Mouse (Mus musculus) heart, embryonic 11.5 days (tissue): ENCODE results near the gene Rusc2. TPM values are rescaled to one million over a fixed set of nuclear protein-coding genes. Genes with fewer than 3 reads are reported as not detected.

Experiments
- ATAC-seq: fragments of 200-750 bp; cut with Nextera tagmentation; replicated peaks from 2 replicates; pipeline ENCODE4 v1.8.0; 2017; ENCODE audit warnings: moderate library complexity; ENCODE audit not compliant: insufficient number of reproducible peaks, low FRiP score, low TSS enrichment
- H3K27ac ChIP-seq: fragments of 300-500 bp; sonication (generic); 2 replicates; pipeline ENCODE4 v1.5.1; 2014; ENCODE audit warnings: mild to moderate bottlenecking, low read depth, low read length
- H3K27me3 ChIP-seq: fragments of 300-500 bp; sonication (generic); 2 replicates; pipeline ENCODE4 v1.6.1; 2014; ENCODE audit warnings: mild to moderate bottlenecking, low read length, mixed read lengths; ENCODE audit not compliant: control insufficient read depth, insufficient read depth
- H3K36me3 ChIP-seq: fragments of 300-500 bp; sonication (generic); 2 replicates; pipeline ENCODE4 v1.6.1; 2014; ENCODE audit warnings: mild to moderate bottlenecking, low read length, moderate library complexity, mixed read lengths; ENCODE audit not compliant: control insufficient read depth, insufficient read depth
- H3K4me1 ChIP-seq: fragments of 300-500 bp; sonication (generic); 2 replicates; pipeline ENCODE4 v1.6.1; 2014; ENCODE audit warnings: low read length; ENCODE audit not compliant: control insufficient read depth, insufficient read depth
- H3K4me2 ChIP-seq: fragments of 300-500 bp; sonication (generic); 2 replicates; pipeline ENCODE4 v1.6.1; 2014; ENCODE audit warnings: mild to moderate bottlenecking, moderate library complexity
- H3K4me3 ChIP-seq: fragments of 300-500 bp; sonication (generic); 2 replicates; pipeline ENCODE4 v1.5.1; 2014; ENCODE audit warnings: low read depth, low read length
- H3K9ac ChIP-seq: fragments of 300-500 bp; sonication (generic); 2 replicates; pipeline ENCODE4 v1.6.1; 2014; ENCODE audit warnings: mild to moderate bottlenecking, low read depth, low read length, moderate library complexity
- H3K9me3 ChIP-seq: fragments of 300-500 bp; sonication (generic); replicated peaks from 2 replicates; pipeline ENCODE4 v1.6.1; 2016; ENCODE audit warnings: low read length; ENCODE audit not compliant: control insufficient read depth
- WGBS: fragments of 180-500 bp; shearing (Covaris S2); extraction: QIAGEN DNeasy Blood & Tissue Kit; methylation state at CpG from one replicate; pipeline ENCODE4 v1.1.7; 2014; ENCODE audit not compliant: insufficient replicate concordance; 5-methylcytosine and 5-hydroxymethylcytosine counted together
- polyA plus RNA-seq: library from polyadenylated mRNA; unstranded; fragments of >200 nt; fragmentation: Nextera tagmentation; extraction: Ambion mirVana; gene quantifications from 2 replicates; pipeline ENCODE4 v1.2.1, GENCODE M21; 2014

Gene Rusc2
- polyA plus RNA-seq, 1 experiment from 2014 or later = 7.8 TPM

DNA sequence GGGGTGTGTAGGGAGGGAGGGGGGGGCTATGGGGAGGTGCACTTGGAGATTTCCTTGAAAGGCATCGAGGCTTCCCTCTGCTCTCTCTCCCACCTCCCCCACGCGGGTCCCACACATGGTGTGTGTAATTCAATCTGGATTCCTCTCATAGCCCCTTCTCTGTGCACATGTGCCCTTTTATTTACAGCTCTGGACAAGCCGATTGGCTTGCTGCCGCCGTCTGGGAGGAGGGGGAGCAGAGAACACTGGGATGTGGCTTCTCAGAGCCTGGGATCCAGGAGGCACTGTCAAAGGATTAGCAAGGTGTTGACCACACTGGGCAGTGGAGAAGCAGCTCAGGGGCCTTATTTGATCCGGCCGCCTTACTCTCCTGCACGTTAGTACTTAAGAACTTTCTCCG is 19.2 kb downstream of the Rusc2 start:
- H3K4me3 ChIP-seq = no peak overlapping the region
- no peaks in the 10 kb centered on the region for H3K36me3 ChIP-seq
- WGBS = 29% methylated on average over 10 of the region's 10 CpGs
- no peaks in the 10 kb centered on the region for H3K27me3 ChIP-seq
- H3K4me2 ChIP-seq = 0 out of 2 replicates have a peak overlapping the region, but pooled peaks have one; percentile 16
- H3K4me1 ChIP-seq = peaks cover 48% of the 10 kb centered on the region
- H3K9ac ChIP-seq = no peak overlapping the region
- ATAC-seq = 0 out of 2 replicates have a peak, but pooled peaks have one; percentile 16
- no peaks in the 10 kb centered on the region for H3K9me3 ChIP-seq
- H3K27ac ChIP-seq = 0 out of 2 replicates have a peak overlapping the region, but pooled peaks have one; percentile 11

DNA sequence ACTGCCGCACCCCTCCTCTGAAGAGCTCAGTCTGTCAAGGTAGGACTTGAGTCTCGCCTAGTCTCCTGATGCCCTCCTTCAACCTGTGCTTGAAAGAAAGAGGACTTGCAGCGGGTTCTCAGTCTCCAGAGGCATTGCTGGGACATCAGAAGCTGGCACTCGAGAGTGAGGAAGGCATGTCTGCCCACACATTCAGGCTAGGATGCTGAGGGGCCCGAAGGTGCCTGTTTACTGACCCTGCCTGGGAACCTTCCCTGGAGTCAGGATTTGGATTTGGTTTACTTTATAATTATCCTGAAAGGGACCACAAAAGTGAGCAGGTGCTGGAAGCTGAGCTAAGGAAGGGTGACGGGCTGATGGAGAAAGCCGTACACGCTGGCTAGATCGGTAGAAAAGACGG is 19.7 kb downstream of the Rusc2 start:
- no peaks in the 10 kb centered on the region for H3K36me3 ChIP-seq
- H3K4me1 ChIP-seq = peaks cover 48% of the 10 kb centered on the region

DNA sequence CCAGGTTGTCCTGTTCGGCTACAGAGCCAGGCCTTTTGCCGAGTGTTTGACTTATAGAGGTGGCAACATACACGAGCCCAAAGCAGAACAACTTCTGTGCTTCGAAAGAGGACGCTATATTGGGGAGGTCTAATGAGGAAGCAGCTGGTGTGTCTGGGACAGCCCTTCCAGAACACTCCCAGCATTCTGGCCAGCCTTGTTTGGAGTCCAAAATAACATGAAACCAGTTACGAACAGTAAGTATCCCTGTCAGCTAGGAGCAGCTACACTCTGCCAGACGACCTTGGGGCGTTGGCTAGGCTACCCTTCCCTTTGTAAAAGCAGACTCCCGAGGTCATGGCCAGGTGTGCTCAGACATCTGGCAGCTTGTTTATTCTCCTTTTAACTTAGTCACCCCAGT is 20.4 kb downstream of the Rusc2 start:
- no peak overlapping the region for H3K27ac ChIP-seq
- H3K9ac ChIP-seq = no peak overlapping the region
- H3K4me2 ChIP-seq = no peak overlapping the region; the same call in 1 of the 2 replicates
- H3K36me3 ChIP-seq = no peaks in the 10 kb centered on the region
- WGBS = 68% methylated on average over 9 of the region's 9 CpGs
- no peaks in the 10 kb centered on the region for H3K27me3 ChIP-seq
- H3K4me1 ChIP-seq = peaks cover 51% of the 10 kb centered on the region
- no peak overlapping the region for H3K4me3 ChIP-seq
- ATAC-seq = no peak
- H3K9me3 ChIP-seq = no peaks in the 10 kb centered on the region

More for the DNA sequence above, 19.7 kb downstream of the Rusc2 start:
- Histone ChIP-seq H3K9ac (no peak overlapping the region), H3K27ac (no peak overlapping the region), H3K4me2 (0 out of 2 replicates have a peak overlapping the region, but pooled peaks have one; percentile 16), H3K9me3 (no peaks in the 10 kb centered on the region), H3K27me3 (no peaks in the 10 kb centered on the region), H3K4me3 (no peak overlapping the region)
- whole genome bisulfite sequencing = 83% methylated on average over 10 of the region's 10 CpGs
- no peak for ATAC-seq

DNA sequence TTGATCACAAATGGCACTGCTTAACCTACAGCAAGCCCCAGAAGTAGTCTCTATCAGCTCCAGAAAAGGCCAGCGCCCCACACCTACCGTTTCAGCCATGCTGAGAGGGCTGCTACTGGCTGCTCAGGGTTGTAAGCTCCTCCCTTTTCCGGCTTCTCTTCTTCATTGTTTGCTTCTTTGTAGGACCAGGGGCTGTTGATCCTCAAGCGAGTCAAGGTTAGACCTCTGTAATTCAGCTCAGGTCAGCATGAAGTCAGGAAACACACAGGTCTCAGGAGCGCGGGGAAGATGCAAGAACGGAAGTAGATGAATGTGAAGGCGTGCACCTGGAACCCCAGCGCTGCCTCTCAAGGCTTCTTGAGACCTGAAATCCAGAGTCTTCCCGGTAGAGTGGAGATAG is 22.9 kb downstream of the Rusc2 start:
- H3K27me3 ChIP-seq = no peaks in the 10 kb centered on the region
- no peak overlapping the region for H3K4me2 ChIP-seq
- no peak for ATAC-seq
- no peak overlapping the region for H3K27ac ChIP-seq
- H3K9ac ChIP-seq = no peak overlapping the region
- no peak overlapping the region for H3K4me3 ChIP-seq
- no peaks in the 10 kb centered on the region for H3K9me3 ChIP-seq
- no peaks in the 10 kb centered on the region for H3K36me3 ChIP-seq
- H3K4me1 ChIP-seq = peaks cover 37% of the 10 kb centered on the region
- 86% methylated on average over 10 of the region's 10 CpGs for WGBS

DNA sequence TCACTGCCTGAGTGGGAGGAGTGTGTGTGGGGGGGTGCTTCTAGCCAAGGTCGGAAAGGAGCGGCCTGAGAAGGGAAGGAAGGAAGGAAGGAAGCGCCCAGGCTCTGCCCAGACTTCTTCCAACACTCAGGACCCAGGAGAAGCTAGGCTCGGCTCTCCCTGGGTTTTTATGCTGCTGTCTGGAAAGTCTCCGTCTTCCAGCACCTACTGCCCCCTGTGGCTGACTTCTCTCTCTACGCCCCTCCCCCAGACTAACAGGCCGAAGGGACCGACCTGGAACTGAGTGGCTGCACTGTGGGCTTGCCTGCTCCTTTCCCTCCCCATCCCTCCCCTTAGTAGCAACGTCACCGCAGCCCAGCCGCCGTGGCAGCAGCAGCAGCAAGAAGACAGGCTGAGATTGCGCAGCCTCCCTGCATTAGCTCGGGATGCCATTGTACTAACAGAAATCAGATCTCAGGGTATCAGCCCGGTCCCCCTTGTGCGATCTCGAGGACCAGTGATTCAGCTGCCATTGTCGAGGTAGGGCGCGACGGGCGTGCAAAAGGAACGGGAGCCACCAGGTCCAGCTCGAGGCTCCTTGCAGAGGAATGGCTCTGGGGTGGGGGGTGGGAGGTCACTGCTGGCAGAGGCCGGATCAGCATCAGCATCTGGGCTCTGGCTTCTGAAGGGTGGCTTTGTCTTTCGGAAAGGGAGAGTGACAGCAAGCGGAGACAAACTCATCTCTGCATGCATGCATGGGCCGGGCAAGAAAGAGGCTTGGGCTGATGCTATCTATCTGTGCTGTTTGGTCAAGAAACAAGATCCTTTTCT is 24.6 kb downstream of the Rusc2 start:
- peak; percentile 86 for ATAC-seq
- peak overlapping the region; percentile 53 for H3K4me3 ChIP-seq
- WGBS = 1% methylated on average over 28 of the region's 28 CpGs
- H3K27me3 ChIP-seq = no peaks in the 10 kb centered on the region
- no peaks in the 10 kb centered on the region for H3K36me3 ChIP-seq
- H3K27ac ChIP-seq = peak overlapping the region; percentile 79
- H3K9ac ChIP-seq = peak overlapping the region; percentile 75
- peak overlapping the region; percentile 82 for H3K4me2 ChIP-seq
- H3K4me1 ChIP-seq = peaks cover 21% of the 10 kb centered on the region
- H3K9me3 ChIP-seq = no peaks in the 10 kb centered on the region

DNA sequence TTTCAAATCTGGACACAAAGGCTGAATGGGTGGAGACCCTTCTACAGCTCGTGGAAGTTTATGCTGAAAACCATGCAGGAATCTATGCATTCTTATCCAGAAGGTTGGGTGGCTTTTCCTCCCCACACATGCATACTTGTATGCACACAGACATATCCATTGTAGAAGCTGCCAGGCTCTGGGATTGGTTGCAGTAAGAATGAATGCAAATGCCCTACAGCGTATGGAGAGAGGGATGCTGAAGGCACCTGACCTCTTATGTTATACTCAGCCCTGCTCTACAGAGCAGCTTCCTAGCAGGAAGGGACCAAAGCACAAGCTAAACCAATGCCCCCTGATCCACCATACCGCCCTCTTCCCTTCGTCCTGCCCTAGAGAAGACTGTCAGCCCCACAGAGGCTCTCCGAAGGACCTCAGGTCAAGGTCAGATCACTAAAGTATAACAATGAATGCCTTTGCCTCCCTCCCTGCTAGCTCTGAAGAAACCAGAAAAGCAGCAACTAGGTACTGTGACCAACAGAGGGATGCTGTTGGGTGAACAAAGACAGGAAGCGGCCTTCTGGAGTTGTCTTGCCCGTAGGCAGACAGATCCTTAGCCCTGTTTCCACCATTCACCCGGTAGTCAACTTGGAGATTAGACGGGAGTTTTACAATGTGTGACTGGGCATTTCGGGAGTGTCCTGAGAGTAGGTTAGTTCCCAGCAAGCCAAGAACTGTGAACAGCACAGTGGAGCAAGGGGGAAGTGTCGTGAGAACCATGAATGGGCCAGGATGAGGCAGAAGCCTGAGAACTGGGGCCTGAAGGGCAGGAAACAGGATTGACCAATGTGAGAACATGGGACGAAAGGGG is 25.5 kb downstream of the Rusc2 start:
- Histone ChIP-seq H3K9me3 (no peaks in the 10 kb centered on the region), H3K9ac (peak overlapping the region; percentile 75), H3K4me3 (peak overlapping the region; percentile 53), H3K27me3 (no peaks in the 10 kb centered on the region), H3K36me3 (no peaks in the 10 kb centered on the region), H3K4me2 (peak overlapping the region; percentile 82), H3K4me1 (peaks cover 14% of the 10 kb centered on the region), H3K27ac (peak overlapping the region; percentile 79)
- WGBS = 62% methylated on average over 12 of the region's 12 CpGs
- ATAC-seq = no peak

DNA sequence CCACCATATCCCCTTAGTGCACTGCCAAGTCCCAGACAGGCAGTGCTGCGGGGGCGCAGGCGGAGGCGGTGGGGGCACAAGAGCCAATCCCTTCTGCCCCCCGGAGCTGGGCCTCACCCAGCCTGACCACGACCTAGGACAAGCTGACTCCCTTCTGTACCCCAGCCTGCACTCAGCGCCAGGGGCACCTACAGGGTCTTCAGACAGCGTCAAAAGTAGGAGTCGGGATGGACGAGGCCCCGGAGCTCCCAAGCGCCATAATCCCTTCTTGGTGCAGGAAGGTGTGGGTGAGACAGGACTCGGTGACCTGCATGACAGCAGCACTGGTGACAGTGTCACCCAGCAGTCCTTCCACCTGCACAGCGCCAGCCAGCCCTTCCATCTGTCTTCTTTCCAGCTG is 33.0 kb downstream of the Rusc2 start:
- ATAC-seq = no peak
- Histone ChIP-seq H3K9me3 (no peaks in the 10 kb centered on the region), H3K36me3 (peaks cover 13% of the 10 kb centered on the region), H3K4me2 (no peak overlapping the region), H3K4me1 (peaks cover 15% of the 10 kb centered on the region), H3K27ac (no peak overlapping the region), H3K9ac (no peak overlapping the region), H3K4me3 (no peak overlapping the region), H3K27me3 (no peaks in the 10 kb centered on the region)
- WGBS = 81% methylated on average over 14 of the region's 14 CpGs

DNA sequence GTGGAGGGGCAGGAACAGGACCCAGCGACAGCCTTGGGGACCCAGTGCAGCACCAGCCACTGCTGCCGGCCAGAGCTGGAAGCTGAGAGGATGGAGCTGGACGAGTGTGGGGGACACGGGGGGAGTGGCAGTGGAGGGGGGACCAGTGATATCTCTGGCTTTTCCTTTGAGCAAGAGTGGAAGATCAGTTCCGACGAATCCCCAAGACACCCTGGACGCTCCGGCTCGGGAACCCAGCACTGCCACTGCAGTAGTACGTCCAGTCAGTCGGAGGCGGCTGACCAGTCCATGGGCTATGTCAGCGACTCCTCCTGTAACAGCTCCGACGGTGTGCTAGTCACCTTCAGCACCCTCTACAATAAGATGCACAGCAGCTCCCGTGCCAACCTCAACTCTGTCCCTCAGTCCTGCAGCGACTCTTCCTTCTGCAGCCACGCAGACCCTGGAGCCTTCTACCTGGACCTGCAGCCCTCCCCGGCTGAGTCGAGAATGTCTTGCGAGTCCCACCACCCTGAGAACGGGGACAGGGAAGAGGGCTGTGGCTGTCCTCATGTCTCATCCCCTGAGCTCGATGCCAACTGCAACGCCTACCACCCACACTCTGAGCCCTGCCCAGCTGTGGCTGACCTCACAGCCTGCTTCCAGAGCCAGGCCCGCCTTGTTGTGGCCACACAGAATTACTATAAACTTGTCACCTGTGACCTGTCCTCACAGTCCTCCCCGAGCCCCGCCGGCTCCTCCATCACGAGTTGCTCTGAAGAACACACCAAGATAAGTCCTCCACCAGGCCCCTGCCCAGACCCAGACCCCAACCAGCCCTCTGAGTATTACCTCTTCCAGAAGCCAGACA is 33.7 kb downstream of the Rusc2 start:
- ATAC-seq = no peak
- H3K27ac ChIP-seq = no peak overlapping the region
- H3K36me3 ChIP-seq = peaks cover 13% of the 10 kb centered on the region
- no peak overlapping the region for H3K4me2 ChIP-seq
- no peak overlapping the region for H3K9ac ChIP-seq
- no peaks in the 10 kb centered on the region for H3K9me3 ChIP-seq
- peaks cover 15% of the 10 kb centered on the region for H3K4me1 ChIP-seq
- 78% methylated on average over 29 of the region's 29 CpGs for WGBS
- no peaks in the 10 kb centered on the region for H3K27me3 ChIP-seq
- no peak overlapping the region for H3K4me3 ChIP-seq
